Mouse (Mus musculus): ENCODE measurements at regions not wholly inside any gene's neighbourhood (a gene's known extent, or its start where the extent isn't known, plus 50 kb on each side); places are given as distances from the start of the nearest gene placed in this dataset.
A peak's percentile ranks its signal among the peaks of the same experiment; 100 is the strongest.

GRCm38 (mm10) chr5:57396376-57396775 lies 321.4 kb upstream of the Pcdh7 start:
- Histone ChIP-seq H3K9ac (ENCODE audit: low read length) (no peak overlapping the region), H3K36me3 (ENCODE audit: control insufficient read depth, insufficient read depth, low read length) (no peaks in the 10 kb centered on the region), H3K27ac (ENCODE audit: low read depth, low read length) (no peak overlapping the region), H3K4me2 (ENCODE audit: low read length) (no peak overlapping the region), H3K4me3 (ENCODE audit: low read depth, low read length) (no peak overlapping the region), H3K4me1 (ENCODE audit: control insufficient read depth, insufficient read depth, low read length) (no peaks in the 10 kb centered on the region), H3K9me3 (replicated peaks; ENCODE audit: control insufficient read depth, low read length) (no peaks in the 10 kb centered on the region), H3K27me3 (replicated peaks; ENCODE audit: control insufficient read depth, insufficient read depth, low read length) (no peaks in the 10 kb centered on the region)
- WGBS = 62% methylated on average over 1 of the region's 1 CpGs
- no peak for DNase-seq (ENCODE audit: low spot score)
- no peak for ATAC-seq

DNA sequence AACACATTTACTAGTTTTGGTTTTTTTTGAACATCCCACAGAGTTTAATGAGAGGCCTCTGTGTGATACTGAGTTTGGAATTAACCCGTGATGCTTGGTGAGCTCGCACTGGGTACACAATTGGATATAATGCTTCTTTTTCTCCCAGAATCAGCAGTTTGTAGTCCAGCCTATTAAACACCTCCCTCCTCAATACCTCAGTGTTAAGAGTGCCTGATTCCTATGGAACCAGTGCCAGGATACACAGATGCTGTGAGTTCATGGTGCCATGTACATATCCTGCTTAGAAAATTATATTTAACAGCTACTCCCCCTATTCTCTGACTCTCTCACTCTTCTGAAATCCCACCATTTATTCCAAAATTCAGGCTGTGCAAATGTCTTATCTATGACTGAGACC lies 299.6 kb upstream of the Pcdh7 start:
- 41% methylated on average over 2 of the region's 2 CpGs for WGBS
- Histone ChIP-seq H3K9ac (ENCODE audit: low read length) (no peak overlapping the region), H3K4me1 (ENCODE audit: control insufficient read depth, insufficient read depth, low read length) (no peaks in the 10 kb centered on the region), H3K27me3 (replicated peaks; ENCODE audit: control insufficient read depth, insufficient read depth, low read length) (no peaks in the 10 kb centered on the region), H3K27ac (ENCODE audit: low read depth, low read length) (no peak overlapping the region), H3K36me3 (ENCODE audit: control insufficient read depth, insufficient read depth, low read length) (no peaks in the 10 kb centered on the region), H3K4me2 (ENCODE audit: low read length) (no peak overlapping the region), H3K9me3 (replicated peaks; ENCODE audit: control insufficient read depth, low read length) (no peaks in the 10 kb centered on the region), H3K4me3 (ENCODE audit: low read depth, low read length) (no peak overlapping the region)
- peak; percentile 25 for DNase-seq (ENCODE audit: low spot score)
- peak; percentile 58; the same call in 1 of the 2 replicates for ATAC-seq

- ATAC-seq = no peak
- no peak for DNase-seq (ENCODE audit: low spot score)
Observed at GRCm38 (mm10) chr5:57451050-57451449, 266.7 kb upstream of the Pcdh7 start.

DNA sequence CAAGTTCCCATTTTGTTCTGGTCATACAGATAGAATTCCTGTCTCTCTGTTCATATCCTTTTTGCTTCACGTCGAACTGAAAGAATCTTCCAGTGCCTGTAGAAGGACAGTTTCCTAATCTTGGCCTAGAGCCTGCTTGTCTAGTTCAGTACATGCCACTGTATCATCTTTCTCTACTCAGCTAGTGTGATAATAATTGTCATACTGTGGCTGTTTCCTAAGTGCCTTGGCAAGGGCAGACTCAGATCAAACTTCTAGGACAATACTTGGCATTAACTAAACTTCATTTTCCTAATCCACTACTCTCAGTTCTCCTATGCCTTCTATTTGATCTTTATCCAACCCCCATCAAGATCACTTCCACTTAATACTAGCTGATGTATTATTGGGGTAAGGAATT lies 266.3 kb upstream of the Pcdh7 start:
- H3K4me1 ChIP-seq (ENCODE audit: control insufficient read depth, insufficient read depth, low read length) = no peaks in the 10 kb centered on the region
- no peak overlapping the region for H3K9ac ChIP-seq (ENCODE audit: low read length)
- H3K9me3 ChIP-seq (replicated peaks; ENCODE audit: control insufficient read depth, low read length) = no peaks in the 10 kb centered on the region
- no peaks in the 10 kb centered on the region for H3K36me3 ChIP-seq (ENCODE audit: control insufficient read depth, insufficient read depth, low read length)
- no peak overlapping the region for H3K4me3 ChIP-seq (ENCODE audit: low read depth, low read length)
- 87% methylated on average over 2 of the region's 2 CpGs for WGBS
- H3K27ac ChIP-seq (ENCODE audit: low read depth, low read length) = no peak overlapping the region
- no peak overlapping the region for H3K4me2 ChIP-seq (ENCODE audit: low read length)
- no peak for ATAC-seq
- no peak for DNase-seq (ENCODE audit: low spot score)
- no peaks in the 10 kb centered on the region for H3K27me3 ChIP-seq (replicated peaks; ENCODE audit: control insufficient read depth, insufficient read depth, low read length)

More at GRCm38 (mm10) chr5:57451050-57451449, 266.7 kb upstream of the Pcdh7 start:
- no peaks in the 10 kb centered on the region for H3K36me3 ChIP-seq (ENCODE audit: control insufficient read depth, insufficient read depth, low read length)
- H3K27ac ChIP-seq (ENCODE audit: low read depth, low read length) = no peak overlapping the region
- H3K4me3 ChIP-seq (ENCODE audit: low read depth, low read length) = no peak overlapping the region
- no peak overlapping the region for H3K4me2 ChIP-seq (ENCODE audit: low read length)
- H3K4me1 ChIP-seq (ENCODE audit: control insufficient read depth, insufficient read depth, low read length) = no peaks in the 10 kb centered on the region
- 85% methylated on average over 3 of the region's 3 CpGs for WGBS
- H3K9ac ChIP-seq (ENCODE audit: low read length) = no peak overlapping the region
- H3K9me3 ChIP-seq (replicated peaks; ENCODE audit: control insufficient read depth, low read length) = no peaks in the 10 kb centered on the region
- H3K27me3 ChIP-seq (replicated peaks; ENCODE audit: control insufficient read depth, insufficient read depth, low read length) = no peaks in the 10 kb centered on the region

DNA sequence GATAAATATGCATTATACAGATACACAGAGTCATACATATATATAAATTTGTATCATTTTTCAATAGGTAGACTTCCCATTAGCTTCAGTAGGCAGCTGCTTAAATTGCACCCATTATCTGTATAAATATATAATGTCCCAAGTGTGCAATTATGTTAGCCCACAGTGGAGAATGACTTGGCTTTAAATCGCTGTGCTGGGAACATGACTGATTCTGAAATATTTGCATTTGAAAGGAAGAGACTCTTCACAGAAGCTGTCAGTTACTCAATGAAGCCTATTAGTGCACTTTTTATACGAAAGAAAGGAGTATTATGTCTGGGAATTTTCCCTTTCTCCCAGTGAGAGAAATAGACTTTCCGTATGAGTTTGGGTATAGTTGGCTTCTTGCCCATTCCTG lies 242.8 kb upstream of the Pcdh7 start:
- peak; percentile 88 for DNase-seq (ENCODE audit: low spot score)
- WGBS = 2% methylated on average over 3 of the region's 3 CpGs

DNA sequence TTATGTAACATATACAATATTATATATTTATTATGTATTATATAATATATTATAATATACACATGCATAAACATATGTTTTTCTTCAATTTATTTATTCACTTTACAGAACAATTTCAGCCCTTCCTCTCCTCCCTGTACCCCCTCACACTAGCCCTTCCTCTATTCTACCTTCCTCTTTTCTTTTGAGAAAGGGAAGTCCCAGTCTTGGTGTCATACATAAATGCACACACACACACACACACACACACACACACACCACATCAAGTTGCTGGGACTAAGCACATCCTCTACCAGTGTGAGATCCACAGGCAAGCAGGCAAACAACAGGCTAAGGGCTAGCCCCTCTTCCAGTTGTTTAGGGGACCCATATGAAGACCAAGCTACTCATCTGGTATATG lies 239.9 kb upstream of the Pcdh7 start:
- DNase-seq (ENCODE audit: low spot score) (no peak), ATAC-seq (no peak)
- no peaks in the 10 kb centered on the region for H3K4me1 ChIP-seq (ENCODE audit: control insufficient read depth, insufficient read depth, low read length)

More for the DNA sequence above, 242.8 kb upstream of the Pcdh7 start:
- Histone ChIP-seq H3K9ac (ENCODE audit: low read length) (no peak overlapping the region), H3K9me3 (replicated peaks; ENCODE audit: control insufficient read depth, low read length) (no peaks in the 10 kb centered on the region), H3K4me2 (ENCODE audit: low read length) (no peak overlapping the region), H3K27me3 (replicated peaks; ENCODE audit: control insufficient read depth, insufficient read depth, low read length) (no peaks in the 10 kb centered on the region), H3K36me3 (ENCODE audit: control insufficient read depth, insufficient read depth, low read length) (no peaks in the 10 kb centered on the region), H3K4me3 (ENCODE audit: low read depth, low read length) (no peak overlapping the region), H3K27ac (ENCODE audit: low read depth, low read length) (no peak overlapping the region), H3K4me1 (ENCODE audit: control insufficient read depth, insufficient read depth, low read length) (no peaks in the 10 kb centered on the region)
- peak; percentile 96 for ATAC-seq

More for the DNA sequence above, 239.9 kb upstream of the Pcdh7 start:
- no peak overlapping the region for H3K4me2 ChIP-seq (ENCODE audit: low read length)
- H3K9ac ChIP-seq (ENCODE audit: low read length) = no peak overlapping the region
- H3K27ac ChIP-seq (ENCODE audit: low read depth, low read length) = no peak overlapping the region
- no peaks in the 10 kb centered on the region for H3K36me3 ChIP-seq (ENCODE audit: control insufficient read depth, insufficient read depth, low read length)
- no peaks in the 10 kb centered on the region for H3K27me3 ChIP-seq (replicated peaks; ENCODE audit: control insufficient read depth, insufficient read depth, low read length)
- no peak overlapping the region for H3K4me3 ChIP-seq (ENCODE audit: low read depth, low read length)
- no peaks in the 10 kb centered on the region for H3K9me3 ChIP-seq (replicated peaks; ENCODE audit: control insufficient read depth, low read length)
